Mouse (Mus musculus): ENCODE measurements around the gene Gm1140.
"Not testable (repeated sequence)": the region's sequence is repeated elsewhere in the genome, so short reads cannot be mapped to it uniquely, and the experiment has no call there.

Gene Gm1140

GRCm38 (mm10) chrX:67693462-67693861, at the start of gene Gm1140:
Gene Gm1140 (minus strand): TSS chrX:67693562.
- DNase-seq (ENCODE audit: extremely low read depth, low read depth, low spot score) = not testable (repeated sequence)

- DNase-seq (ENCODE audit: extremely low read depth, low read depth, low spot score) = not testable (repeated sequence)
Observed at GRCm38 (mm10) chrX:67695398-67695797, 2.0 kb upstream of the Gm1140 start, which contains the start of gene Gm14692. Gene Gm14692 (plus strand): TSS chrX:67695698.
